Mouse (Mus musculus): ENCODE results near the gene Nek8. TPM values are rescaled to one million over a fixed set of nuclear protein-coding genes. Genes with fewer than 3 reads are reported as not detected.
"Not testable (repeated sequence)": the region's sequence is repeated elsewhere in the genome, so short reads cannot be mapped to it uniquely, and the experiment has no call there.

Gene Nek8
- polyA plus RNA-seq, 1 experiment: 6.3 TPM

DNA sequence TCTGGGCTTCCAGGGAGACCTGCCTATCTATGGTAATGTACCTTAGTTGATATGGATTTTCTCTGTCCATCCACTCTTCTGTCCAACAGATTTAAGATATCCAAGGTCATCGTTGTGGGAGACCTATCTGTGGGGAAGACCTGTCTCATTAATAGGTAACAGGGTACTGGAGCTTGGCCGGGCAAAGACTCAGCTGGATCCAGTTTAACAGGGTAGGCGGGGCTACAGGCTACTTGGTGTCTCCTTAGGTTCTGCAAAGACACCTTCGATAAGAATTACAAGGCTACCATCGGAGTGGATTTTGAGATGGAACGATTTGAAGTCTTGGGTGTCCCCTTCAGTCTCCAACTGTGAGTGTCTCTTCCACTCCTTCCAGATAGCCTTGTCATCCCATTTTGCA, 13.6 kb upstream of the Nek8 start:
- peak overlapping the region; percentile 71 for H3K4me3 ChIP-seq (ENCODE audit: insufficient read depth, low read depth, low read length)
- H3K4me1 ChIP-seq (ENCODE audit: control insufficient read depth, insufficient read depth, insufficient read length, low read length): 0 out of 2 replicates have a peak, but pooled peaks cover 2% of the 10 kb centered on the region
- no peak overlapping the region for H3K27ac ChIP-seq (replicated peaks; ENCODE audit: low read depth, low read length)

DNA sequence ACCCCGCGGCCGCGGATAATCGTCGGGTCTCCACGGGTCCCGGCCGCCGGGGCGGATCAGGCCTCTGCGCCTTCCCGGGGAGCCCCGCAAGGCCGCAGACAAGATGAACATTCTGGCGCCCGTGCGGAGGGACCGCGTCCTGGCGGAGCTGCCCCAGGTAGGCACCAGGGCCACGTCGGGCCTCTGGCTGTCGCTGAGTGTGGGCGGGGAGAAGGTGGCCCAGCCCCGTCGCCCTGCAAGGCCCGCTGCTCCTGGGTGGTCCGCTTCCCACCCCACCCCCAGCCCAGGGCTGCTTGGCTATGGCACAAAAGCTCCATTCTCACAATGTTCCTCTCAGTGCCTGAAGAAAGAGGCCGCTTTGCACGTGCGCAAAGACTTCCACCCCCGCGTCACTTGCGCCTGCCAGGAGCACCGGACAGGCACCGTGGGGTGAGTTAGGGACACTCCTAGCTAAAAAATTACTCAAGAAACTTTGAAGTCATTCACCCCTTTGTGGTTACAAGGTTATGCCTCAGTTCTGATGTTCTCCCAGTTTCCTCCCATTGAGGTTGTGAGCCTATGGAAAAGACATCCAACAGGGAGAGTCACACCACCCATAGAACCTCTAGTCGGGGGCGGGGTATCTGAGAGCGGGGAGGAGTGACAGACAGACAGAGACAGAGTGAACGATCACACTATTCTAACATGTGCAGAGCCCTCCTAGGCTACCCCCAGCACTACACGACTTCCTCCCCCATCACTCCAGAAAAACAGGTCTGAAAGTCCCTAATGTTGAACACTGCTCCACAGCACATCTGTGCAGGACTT, 13.0 kb upstream of the Nek8 start:
- peak overlapping the region; percentile 71 for H3K4me3 ChIP-seq (ENCODE audit: insufficient read depth, low read depth, low read length)
- H3K4me1 ChIP-seq (ENCODE audit: control insufficient read depth, insufficient read depth, insufficient read length, low read length): 0 out of 2 replicates have a peak, but pooled peaks cover 2% of the 10 kb centered on the region
- H3K27ac ChIP-seq (replicated peaks; ENCODE audit: low read depth, low read length): peak overlapping the region; percentile 60

DNA sequence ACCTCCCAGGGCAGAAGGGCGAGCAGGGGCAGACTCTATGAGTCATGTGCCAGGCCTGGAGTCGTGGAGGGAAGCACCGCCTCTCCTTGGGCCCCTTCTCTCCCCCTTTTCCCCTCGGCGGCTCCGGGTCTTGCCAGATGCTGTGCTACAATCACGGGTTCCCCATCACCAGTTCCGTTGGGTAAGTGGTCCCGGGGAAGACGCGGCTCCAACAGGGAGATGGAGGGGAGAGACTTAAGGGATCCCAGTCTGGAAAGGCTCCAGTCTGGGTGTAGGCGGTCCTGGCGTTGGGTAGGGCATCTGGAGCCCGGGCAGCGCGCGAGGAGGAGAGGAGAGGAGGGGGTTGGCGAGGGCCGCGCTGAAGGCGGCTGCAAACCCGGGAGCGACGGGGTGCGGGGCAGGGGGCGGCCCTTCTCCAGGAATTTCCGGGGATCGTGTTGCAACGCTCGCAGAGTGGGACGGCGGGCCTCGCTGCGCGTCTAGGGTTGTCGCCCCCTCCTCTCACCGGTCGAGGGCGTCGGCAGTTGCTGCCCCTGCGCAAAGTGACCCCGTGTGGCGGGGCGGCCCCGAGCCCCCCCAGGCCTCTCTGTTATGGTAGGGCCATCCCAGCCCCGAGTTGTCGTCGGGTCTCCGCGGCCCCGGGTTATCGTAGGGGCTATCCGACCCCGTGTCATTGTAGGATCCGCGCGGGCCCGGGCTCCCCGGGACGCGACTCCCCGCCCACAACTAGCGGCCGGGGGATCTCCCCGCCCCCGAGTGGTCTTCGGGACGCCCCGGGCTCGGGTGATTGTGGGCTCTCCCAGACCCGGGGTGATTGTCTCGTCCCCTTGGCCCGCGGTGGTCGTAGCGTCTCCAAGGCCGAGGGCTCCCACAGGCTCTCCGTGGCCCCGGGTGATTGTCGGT, 12.1 kb upstream of the Nek8 start, which contains the start of gene Rab34:
TSS of gene Rab34 (plus strand) at position 100 of the 903 bp plus-strand sequence.
- H3K4me3 ChIP-seq (ENCODE audit: insufficient read depth, low read depth, low read length): peak within 1 kb of the TSS; percentile 71
- 0 out of 2 replicates have a peak, but pooled peaks cover 2% of the 10 kb centered on the region for H3K4me1 ChIP-seq (ENCODE audit: control insufficient read depth, insufficient read depth, insufficient read length, low read length)
- peak within 1 kb of the TSS; percentile 66 for H3K27ac ChIP-seq (replicated peaks; ENCODE audit: low read depth, low read length)

DNA sequence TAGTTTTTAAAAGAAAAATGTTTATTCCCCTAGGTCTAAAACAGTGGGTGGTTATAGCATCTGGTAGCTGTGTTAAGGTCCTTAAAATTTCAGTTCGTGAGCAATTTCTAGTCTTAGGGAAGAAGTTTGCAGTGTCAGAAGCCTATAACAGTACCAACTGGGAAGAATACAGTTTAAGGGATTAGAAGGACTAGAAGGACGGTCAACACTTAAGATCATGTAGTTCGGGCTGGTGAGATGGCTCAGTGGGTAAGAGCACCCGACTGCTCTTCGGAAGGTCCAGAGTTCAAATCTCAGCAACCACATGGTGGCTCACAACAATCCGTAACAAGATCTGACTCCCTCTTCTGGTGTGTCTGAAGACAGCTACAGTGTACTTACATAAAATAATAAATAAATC, 8.2 kb upstream of the Nek8 start:
- H3K27ac ChIP-seq (replicated peaks; ENCODE audit: low read depth, low read length): not testable (repeated sequence)

DNA sequence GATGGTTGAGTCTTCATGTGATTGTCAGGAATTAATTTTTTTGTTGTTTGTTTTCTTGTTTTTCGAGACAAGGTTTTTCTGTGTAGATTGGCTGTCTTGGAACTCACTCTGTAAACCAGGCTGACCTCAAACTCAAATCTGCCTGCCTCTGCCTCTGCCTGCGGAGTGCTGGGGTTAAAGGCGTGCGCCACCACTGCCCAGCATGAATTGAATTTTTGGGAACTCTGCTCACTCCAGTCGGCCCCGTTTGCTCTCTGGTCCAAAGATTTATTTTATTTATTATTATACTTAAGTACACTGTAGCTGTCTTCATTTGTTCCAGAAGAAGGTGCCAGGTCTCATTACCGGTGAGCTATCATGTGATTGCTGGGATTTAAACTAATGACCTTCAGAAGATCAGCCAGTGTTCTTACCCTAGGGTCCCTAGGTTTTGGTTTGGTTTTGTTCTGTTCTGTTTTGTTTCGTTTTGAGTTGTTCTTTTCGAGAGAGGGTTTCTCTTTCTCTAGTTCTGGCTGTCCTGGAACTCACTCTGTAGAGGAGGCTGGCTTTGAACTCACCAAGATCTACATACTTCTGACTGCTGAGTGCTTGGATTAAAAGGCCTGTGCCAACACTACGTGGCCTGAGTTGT, 7.5 kb upstream of the Nek8 start:
- Histone ChIP-seq H3K27ac (replicated peaks; ENCODE audit: low read depth, low read length) (peak overlapping the region; percentile 77), H3K4me1 (ENCODE audit: control insufficient read depth, insufficient read depth, insufficient read length, low read length) (peaks cover 3% of the 10 kb centered on the region; the same call in 1 of the 2 replicates), H3K4me3 (ENCODE audit: insufficient read depth, low read depth, low read length) (no peak overlapping the region)

More for the DNA sequence above, 8.2 kb upstream of the Nek8 start:
- not testable (repeated sequence) for H3K4me3 ChIP-seq (ENCODE audit: insufficient read depth, low read depth, low read length); H3K4me1 ChIP-seq (ENCODE audit: control insufficient read depth, insufficient read depth, insufficient read length, low read length)

DNA sequence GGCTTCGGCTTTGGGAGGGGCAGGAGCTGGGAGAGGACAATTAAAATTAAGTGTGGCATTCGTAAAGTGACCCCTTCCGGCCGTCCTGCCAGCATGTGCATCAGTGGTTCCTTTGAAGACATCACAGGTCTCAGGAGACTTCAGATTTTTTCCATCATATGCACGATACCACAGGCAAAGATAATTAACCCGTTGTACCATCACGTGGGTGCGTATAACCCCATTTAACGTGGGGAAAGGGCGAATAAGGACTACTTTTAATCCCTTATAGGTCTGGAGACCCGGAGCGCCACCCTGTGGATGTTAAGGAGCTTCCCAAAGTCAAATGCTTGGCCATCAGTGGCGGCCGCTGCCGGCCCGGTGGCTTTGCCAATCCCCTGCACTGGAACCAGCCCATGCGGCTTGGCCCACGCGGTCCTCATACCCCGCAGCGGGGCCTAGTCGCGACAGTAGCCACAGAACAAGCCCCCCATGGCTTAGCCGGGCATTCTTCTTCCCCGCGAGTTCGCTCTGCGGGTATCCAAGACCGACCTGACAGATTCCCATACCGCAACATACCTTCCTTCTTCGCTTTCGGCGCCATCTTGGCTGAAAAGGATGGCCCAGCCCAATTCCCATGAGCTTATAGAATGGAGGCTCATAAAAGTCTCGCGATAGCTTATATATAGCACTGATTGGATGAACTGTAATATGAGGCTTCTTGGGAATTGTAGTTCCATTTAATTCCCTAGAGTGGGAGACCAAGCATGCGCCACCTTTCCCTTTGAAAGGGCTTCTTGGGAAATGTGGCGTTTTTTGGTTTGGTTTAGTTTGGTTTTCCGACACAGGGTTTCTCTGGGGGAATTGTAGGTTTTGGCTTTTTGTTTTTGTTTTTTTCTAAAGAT, 6.7 kb upstream of the Nek8 start, which contains the start of gene Rpl23a:
TSS of gene Rpl23a (minus strand) at position 624 of the 884 bp plus-strand sequence.
- H3K4me3 ChIP-seq (ENCODE audit: insufficient read depth, low read depth, low read length): peak within 1 kb of the TSS; percentile 92
- peaks cover 4% of the 10 kb centered on the region; the same call in 1 of the 2 replicates for H3K4me1 ChIP-seq (ENCODE audit: control insufficient read depth, insufficient read depth, insufficient read length, low read length)
- peak within 1 kb of the TSS; percentile 94 for H3K27ac ChIP-seq (replicated peaks; ENCODE audit: low read depth, low read length)

DNA sequence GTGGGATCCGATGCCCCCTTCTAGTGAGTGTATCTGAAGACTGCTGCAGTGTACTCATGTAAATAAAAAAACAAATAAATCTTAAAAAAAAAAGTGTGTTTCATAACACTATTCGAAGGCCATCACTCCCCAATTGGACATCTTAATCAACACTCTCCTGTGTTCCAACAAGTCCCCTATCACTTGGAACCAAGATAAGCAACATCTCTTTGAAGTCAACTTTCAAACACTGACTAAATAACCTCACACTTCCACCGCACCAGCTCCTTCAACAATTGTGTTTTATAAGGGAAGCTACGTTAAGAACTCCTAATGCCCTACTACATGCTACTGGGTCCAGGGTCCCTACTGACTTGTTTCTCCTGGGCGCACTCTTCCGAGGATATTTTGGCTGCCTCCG, 6.0 kb upstream of the Nek8 start:
- H3K27ac ChIP-seq (replicated peaks; ENCODE audit: low read depth, low read length): peak overlapping the region; percentile 94

DNA sequence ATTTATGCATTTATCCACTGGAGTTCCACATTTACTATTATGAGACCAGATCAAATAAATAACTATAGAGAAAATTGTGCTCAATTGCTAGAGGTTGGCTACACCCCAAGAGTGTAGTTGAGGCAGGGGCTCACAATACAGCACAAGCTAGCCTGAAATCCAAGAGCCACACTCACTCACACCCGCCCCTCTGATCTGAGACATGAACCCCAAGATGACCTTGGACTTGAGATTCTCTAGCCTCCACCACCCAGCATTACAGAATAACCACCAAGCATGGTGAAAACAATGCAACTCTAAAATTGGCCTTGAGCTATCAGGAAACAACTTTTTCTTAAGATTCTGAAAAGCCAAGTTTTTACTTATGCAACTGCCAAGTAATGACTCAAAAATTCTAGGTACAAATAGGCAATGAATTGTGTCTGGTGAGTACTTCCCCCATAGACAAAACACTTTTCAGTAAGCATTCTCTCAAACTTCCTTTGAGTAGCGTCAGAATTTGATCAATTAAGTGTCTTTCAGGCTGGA, 5.4 kb upstream of the Nek8 start:
- peak overlapping the region; percentile 92; the same call in 1 of the 2 replicates for H3K4me3 ChIP-seq (ENCODE audit: insufficient read depth, low read depth, low read length)
- H3K4me1 ChIP-seq (ENCODE audit: control insufficient read depth, insufficient read depth, insufficient read length, low read length): peaks cover 4% of the 10 kb centered on the region; the same call in 1 of the 2 replicates
- no peak overlapping the region for H3K27ac ChIP-seq (replicated peaks; ENCODE audit: low read depth, low read length)

More for the DNA sequence above, 6.0 kb upstream of the Nek8 start:
- Histone ChIP-seq H3K4me3 (ENCODE audit: insufficient read depth, low read depth, low read length) (peak overlapping the region; percentile 92), H3K4me1 (ENCODE audit: control insufficient read depth, insufficient read depth, insufficient read length, low read length) (peaks cover 4% of the 10 kb centered on the region; the same call in 1 of the 2 replicates)

DNA sequence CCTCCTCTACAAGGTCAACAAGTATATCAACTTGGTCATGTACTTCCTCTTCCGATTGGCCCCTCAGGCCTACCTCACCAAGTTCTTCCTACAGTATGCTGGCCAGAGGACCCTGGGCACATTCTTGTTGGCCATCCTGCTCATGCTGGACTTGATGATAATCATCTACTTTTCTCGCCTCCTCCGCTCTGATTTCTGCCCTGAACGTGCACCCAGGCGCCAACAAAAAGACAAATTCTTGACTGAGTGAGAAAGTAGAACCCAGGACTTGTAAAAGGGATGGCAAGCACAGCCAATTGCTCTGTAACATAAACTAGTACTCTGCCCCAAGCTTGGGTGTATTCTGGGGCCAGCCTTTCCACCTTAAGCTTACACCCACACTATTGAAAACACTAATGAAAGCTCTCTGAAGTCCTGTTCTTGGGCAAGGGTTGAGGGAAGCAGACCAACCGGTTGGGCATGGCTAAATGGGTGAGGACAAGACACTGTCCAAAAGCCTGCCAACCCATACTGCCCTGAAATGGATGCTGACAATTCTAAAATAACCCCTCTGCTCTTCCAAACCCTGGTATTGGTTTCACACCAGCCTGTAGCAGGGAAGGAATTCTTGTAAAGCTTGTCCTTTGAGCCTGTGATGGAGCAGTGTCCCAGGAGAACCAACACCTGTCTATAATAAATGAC, 3.7 kb upstream of the Nek8 start:
- peaks cover 4% of the 10 kb centered on the region; the same call in 1 of the 2 replicates for H3K4me1 ChIP-seq (ENCODE audit: control insufficient read depth, insufficient read depth, insufficient read length, low read length)
- H3K4me3 ChIP-seq (ENCODE audit: insufficient read depth, low read depth, low read length): no peak overlapping the region
- no peak overlapping the region for H3K27ac ChIP-seq (replicated peaks; ENCODE audit: low read depth, low read length)

DNA sequence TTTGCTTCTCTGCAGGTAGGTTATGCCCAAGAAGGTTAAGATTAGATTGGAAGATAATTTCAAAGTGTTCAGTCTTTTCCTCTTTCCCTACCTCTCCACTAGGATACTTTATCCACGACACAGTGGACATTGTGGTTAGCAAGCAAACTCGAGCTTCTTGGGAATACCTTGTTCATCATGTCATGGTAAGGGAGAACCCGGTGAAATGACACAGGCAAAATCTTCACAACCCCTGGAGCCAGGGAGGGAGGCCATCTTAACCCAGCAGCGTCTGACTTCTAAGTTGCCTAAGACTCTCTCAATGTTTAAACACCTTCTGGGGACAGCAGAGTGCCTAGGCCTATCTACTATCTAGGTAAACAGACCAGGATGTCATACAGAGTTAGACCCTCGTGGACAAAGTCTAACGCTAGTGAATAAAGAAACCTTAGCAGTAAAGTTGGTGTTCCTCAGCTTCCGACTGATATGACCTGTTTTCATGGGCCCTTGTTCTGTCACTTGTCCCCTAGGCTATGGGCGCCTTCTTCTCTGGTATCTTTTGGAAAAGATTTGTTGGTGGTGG, 3.0 kb upstream of the Nek8 start:
- Histone ChIP-seq H3K27ac (replicated peaks; ENCODE audit: low read depth, low read length) (no peak overlapping the region), H3K4me1 (ENCODE audit: control insufficient read depth, insufficient read depth, insufficient read length, low read length) (peaks cover 4% of the 10 kb centered on the region; the same call in 1 of the 2 replicates), H3K4me3 (ENCODE audit: insufficient read depth, low read depth, low read length) (peak overlapping the region; percentile 66)

DNA sequence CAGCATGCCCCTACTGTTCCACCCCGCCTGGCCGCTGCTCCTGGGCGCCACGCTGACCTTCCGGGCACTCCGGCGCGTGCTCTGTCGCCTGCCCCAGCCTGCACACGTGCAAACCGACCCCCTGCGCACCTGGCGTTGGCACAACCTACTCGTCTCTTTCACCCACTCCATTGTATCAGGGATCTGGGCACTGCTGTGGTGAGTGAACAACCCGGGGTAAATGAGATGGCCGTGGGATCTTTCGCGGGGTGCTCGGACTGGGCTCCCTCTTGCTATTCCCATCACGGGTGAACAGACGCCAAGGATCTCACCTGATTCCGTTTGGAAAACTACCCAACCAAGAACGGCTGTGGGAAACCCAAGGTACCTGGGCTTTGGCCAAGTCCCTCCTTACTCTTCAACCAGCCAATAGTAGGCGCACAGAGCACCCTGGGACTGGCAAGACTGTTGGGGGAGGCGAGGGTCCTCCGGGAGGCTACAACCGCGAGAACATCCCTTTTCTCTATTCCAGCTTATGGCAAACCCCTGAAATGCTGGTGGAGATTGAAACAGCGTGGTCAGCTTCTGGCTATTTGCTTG, 2.5 kb upstream of the Nek8 start:
- H3K4me1 ChIP-seq (ENCODE audit: control insufficient read depth, insufficient read depth, insufficient read length, low read length): peaks cover 4% of the 10 kb centered on the region; the same call in 1 of the 2 replicates
- H3K27ac ChIP-seq (replicated peaks; ENCODE audit: low read depth, low read length): peak overlapping the region; percentile 69
- H3K4me3 ChIP-seq (ENCODE audit: insufficient read depth, low read depth, low read length): peak overlapping the region; percentile 66

DNA sequence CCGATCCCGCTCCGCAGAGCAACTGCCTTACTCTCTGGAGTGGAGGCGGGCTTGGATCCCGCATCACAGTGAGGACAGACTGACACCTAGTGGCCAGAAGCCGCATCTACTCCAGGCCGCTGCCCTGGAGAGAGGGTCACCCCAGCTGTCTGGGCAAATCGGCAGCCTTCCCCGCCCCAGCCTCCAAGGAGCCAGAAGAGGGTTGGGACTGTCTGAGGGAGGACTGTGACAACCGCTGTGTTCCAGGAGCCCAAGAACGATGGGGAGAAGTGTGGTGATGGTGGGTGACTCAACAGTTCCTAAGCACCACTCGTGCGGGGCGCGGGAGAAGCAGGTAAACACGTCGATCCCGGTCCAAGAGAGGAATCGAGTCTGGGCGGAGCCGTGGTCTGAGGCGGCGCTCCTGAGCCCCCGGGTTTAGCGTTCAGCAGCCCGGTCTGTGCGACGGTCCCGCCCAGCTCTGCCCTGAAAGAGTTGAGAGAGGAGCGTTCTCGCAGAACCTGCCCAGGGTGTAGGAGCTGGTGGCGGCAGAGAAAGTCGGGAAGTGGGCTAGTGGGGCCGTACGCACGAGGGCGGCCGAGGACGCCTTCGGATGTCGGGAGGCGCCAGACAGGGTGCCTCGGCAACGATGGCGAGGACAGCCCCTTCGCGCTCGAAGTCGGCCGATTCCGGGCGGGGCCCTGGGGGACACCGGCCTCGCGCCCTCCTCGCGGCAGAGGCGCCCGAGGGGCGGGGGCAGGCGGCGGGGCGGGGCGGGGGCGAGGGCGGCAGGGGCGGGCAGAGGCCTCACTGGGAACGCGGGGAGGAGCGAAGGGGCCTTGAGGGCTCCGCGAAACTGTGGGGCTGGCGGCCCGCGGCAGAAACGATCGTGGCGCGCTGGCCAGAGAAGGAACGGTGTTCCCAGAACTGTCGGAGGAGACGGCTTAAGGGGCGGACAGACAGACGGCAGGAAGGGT, 1.7 kb upstream of the Nek8 start:
- Histone ChIP-seq H3K27ac (replicated peaks; ENCODE audit: low read depth, low read length) (peak overlapping the region; percentile 69), H3K4me3 (ENCODE audit: insufficient read depth, low read depth, low read length) (peak overlapping the region; percentile 95)

More for the DNA sequence above, 1.7 kb upstream of the Nek8 start:
- H3K4me1 ChIP-seq (ENCODE audit: control insufficient read depth, insufficient read depth, insufficient read length, low read length): peaks cover 4% of the 10 kb centered on the region; the same call in 1 of the 2 replicates

All from brown adipose tissue, adult 24 weeks (tissue).